Mouse (Mus musculus) embryonic fibroblast, embryonic 13.5 days (primary cell): ENCODE results near the gene Atp5b.

ENCODE experiments used
- CTCF ChIP-seq: IDR thresholded peaks from 2 replicates; pipeline ENCODE4 v1.5.1; 2011; ENCODE audit warnings: mild to moderate bottlenecking, control low read depth, low read length, moderate library complexity, borderline replicate concordance; ENCODE audit not compliant: insufficient read depth
- POLR2A ChIP-seq: IDR thresholded peaks from 2 replicates; pipeline ENCODE4 v1.6.1; 2011; ENCODE audit warnings: low read depth, mild to moderate bottlenecking, control low read depth, low read length, moderate library complexity

DNA sequence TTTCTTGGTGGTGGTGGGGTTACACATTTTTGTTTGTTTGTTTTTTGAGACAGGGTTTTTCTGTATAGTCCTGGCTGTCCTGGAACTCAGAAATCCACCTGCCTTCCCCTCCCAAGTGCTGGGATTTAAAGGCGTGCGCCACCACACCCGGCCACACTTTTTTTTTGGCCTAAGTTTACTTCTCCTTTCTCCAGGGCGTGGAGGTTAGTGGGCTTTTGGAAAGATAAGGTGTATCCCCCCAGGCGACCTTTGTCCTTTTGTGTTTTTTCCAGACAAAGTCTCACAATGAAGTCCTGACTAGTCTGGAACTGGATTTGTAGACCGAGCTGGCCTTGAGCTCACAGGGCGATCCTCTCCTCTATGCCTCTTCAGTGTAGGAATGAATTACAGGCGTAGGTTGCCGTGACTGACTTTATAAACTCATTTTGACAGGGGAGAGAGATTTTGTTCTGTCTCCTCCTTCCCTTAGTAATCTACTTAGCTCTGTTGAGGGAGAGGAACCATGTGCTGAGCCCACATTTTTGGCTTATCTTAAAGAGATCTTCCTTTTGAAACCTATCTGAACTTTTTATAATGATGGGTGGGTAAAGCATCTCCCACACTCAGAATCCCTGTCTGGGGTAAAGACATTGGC lies 12.0 kb downstream of the Atp5b start:
- no peak for TF ChIP-seq POLR2A
- no peak for TF ChIP-seq CTCF
